Mouse (Mus musculus): ENCODE results near the gene Gipc2.

Gipc2 gene

DNA sequence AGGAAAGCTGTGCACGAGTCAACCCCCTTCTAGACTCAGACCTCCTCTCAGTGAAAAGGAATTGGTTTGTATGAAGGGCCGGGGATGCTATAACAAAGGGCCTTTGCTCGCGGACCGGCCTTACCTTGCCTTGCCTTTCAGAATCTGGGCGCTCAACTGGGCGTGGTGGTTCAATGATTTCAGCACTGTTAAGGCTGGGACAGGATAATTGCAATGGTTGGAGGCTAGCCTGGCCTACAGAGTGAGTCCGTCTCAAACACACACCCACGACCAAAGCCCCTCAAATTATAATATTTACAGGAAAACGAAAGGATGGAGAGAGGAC, at the start of gene Gipc2:
TSS of gene Gipc2 (minus strand) at position 132 of the 325 bp plus-strand sequence.
- no peak for DNase-seq (ENCODE audit: low spot score)

DNA sequence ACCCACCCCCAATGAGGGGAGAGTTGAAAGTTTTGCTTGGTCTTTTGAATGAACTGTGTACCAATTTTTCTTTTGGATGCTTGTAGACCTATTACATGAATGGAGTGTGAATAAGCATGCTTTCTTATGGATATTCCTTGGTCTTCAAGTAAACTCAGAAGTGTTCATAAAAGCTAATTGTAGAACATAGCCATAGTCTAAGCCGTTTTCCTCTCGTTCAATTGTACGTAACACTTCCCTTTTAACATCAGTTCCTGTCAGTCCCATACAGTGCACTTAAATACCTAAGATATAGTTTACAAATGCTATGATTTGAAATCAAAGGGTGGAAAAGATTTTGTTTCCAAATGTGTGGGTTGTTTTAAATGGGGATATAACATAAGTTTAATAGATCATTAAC, 47.4 kb upstream of the Gipc2 start:
- DNase-seq (ENCODE audit: low spot score), result no peak

DNA sequence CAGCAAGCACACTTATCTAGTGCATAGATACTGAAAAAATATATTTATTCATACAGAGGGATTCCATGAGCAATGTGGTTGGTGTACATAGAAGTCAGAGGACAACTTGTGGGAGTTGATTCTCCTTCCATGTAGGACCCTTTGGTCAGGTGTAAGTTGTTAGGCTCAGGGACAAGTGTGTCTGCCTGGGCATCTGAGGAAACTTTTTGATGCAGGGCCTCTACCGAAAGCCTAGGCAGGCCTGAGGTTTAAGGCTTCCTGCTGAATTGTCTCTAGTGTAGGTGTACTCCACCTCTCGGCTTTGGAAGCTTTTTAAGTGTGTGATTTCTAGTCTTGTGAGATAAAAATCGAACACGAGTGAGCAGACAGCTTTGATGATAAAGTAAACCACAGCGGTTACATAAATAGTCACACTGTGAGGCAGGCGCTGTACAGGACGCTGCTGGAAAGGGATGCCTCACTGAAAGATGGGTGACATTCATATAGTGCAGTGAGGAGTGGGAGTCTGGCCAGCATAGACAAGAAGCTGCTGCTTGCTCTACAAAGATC, 45.8 kb upstream of the Gipc2 start:
- no peak for DNase-seq (ENCODE audit: low spot score)

DNA sequence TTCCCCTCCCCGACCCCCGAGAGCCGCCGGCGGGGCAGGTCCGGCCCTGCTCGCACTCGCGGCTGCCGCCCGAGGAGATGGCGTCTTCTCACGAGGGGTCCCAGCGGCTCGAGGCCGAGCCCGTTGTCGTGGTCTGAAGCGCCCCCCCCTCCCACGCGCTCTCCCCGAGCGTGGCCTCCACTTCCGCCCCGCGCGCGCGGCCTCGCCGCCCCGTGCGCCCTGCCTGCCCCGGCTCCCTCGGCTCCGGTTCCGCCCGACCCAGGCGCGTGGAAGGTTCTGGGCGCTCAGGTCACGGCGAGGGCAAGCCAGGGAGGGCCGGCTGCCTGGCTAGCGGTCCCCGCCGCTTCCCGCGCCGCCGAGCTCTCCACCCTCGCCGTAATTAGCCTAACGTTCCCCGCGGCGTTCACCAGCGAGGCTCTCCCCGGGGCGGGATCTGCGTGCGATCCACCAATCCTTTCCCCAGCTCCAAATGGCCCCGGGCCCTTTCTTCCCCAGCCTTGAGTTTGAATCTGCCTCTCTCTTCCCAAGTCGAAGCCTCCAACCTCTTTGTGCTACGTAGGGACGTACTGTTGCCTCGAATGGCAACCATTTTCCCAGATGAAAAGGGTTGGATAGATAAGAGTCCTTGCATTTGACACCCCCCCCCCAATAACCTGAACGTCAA, 44.8 kb upstream of the Gipc2 start:
- peak; percentile 52 for DNase-seq (ENCODE audit: low spot score)

DNA sequence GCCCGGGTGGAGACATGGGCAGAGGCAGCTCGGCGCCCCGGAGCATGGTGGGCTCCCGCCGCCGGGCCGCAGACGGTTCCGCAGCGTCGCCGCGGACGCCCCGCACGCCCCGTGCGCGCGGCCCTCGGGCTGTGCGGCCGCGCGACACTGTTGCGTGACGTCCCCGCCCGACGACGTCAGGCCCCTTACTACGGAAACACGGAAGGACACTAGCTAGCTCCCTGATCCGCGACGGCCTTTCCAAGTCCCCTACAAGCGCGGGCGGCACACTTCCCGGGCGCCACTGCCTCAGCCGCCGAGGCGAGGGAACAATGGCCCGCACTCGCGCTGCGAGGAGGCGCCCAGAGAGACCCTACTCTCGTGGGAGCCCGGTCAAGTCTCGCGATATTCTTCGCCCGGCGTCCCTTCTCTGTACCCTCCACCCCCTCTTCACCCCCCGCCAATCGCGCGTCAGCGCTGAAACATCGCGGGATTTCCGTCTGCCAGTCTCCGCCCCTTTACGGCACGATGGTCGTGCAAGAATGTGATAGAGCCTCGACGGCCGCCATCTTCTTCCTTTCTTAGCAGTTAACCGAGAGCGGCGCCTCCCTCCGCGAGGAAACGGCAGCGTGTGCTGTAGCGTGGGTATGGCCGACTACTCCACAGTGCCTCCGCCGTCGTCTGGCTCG, 44.1 kb upstream of the Gipc2 start, which contains the start of the genes Dnajb4 and Fubp1:
TSS of gene Dnajb4 (minus strand) at position 336 of the 668 bp plus-strand sequence.
TSS of gene Fubp1 (plus strand) at position 456 of the 668 bp plus-strand sequence.
- peak; percentile 99 for DNase-seq (ENCODE audit: low spot score)

DNA sequence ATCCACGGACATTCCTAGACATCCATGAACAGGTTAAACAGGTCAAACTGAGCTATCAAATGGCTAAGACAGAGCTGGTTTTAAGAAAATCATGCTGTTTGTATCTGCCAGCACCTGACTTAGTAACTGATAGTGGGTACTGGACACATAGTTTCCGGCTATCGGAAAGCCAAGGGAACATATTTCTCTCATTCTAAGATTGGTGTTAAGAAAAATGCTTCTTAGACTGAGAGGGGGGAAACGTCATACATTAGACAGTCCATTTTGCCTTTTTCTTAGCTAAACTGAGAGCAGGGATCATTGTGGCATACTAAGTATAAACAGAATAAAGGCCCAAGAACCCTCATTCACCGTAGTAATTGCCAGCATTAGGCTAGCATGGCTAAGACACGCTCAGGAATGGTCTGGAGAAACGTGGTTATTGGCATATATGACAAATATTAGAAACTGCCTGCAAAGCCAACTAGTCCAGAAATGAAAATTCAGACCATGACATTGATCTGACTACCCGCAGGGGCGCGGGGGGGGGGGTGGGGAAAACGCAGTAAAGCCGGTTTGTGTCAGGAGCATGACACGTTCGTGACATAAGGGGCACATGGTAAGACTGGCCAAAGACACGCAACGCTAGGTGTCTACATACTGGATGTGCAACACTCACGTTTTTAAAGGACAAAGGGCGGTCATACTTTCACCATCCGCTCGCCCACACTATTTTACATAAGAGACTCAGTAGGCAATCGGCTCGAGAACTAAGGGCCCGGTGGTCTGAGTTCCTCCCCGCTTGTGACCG, 43.3 kb upstream of the Gipc2 start:
- peak; percentile 56 for DNase-seq (ENCODE audit: low spot score)

DNA sequence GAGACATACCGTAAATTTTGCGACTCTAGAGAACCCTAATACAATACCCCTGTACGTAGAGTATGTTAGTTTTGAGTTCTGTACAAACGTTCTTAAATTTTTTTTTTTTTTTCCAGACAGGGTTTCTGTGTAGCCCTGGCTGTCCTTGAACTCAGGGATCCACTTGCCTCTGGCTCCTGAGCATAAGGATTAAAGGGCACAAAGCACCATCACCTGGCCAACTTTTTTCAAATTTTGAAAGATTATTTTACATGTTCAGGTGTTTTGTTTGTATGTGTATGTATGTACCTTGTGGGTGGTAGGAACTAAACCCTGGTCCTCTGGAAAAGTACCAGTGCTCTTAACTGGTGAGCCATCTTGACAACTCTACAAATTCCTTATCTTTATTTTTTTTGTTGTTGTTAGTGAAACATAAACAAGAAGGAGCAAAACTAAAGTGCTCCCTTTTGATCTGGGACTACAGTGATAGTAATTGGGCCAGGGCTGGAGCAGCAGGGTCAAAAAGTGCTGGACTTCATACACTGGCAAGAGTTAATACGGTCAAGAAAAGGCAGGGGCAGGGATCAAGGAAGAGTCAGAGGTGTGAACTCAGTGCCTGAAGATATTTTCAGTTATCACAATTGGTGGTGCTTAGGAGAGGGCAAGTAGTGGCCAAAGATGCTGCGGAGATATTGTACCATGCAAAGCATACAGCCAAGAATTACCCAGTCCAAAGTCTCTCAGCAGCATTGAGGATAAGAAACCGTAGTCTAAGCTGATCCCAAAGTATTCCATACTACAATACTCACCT, 42.3 kb upstream of the Gipc2 start:
- no peak for DNase-seq (ENCODE audit: low spot score)

DNA sequence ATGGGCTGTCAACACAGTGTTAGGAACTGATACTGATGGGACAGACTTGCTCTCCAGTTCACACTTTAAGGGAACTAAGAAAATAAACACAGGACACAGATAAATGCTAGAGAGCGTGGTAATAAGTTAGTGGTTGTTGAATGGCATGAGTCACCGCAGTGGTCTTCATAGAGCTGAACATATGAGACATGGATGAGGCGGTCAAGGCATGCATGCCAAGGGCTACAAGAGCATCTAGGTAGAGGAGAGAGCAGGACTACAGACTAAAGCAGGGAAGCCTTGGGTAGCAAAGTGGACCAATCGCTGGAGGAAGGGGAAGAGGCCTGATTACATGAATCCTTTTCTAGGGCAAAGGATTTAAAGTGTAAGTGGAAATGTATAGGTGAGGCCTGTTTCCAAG, 41.1 kb upstream of the Gipc2 start:
- DNase-seq (ENCODE audit: low spot score), result no peak

DNA sequence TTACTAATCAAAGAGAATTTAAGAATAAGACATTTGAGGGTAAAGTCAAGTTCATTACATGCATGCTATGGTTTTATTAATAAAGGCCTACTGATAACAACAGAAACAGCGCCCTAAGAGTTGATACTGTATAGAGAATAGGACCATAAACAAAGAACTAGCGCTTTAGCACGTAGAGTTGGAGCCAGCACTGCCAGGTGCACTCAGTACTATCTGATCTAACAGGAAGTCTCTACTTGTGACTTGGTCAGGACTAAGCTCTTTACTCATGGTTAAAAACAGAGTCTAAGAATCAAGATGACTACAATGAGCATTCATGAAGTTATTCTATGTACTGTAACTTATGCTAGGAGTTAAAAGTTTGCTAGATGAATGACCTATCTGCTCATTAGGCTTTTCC, 38.5 kb upstream of the Gipc2 start:
- DNase-seq (ENCODE audit: low spot score), result no peak

DNA sequence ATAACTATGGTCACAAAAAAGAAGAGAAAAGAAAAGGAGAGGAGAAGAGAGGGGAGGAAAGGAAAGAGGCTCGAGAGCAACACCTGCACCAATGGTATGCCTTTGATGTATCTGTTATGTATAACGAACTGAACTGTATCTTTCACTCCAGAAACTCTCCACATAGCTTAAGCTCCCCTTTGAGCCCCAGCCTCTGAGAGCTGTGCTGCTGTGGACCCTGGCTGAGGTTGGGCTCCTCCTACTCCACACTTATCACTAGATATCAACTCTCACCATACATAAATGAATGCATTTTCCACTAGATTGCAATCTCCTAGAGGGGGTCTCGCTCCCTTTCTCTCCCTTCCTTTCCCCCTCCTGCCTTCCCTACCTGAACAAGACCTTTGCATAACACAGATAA, 38.0 kb upstream of the Gipc2 start:
- DNase-seq (ENCODE audit: low spot score), result no peak

DNA sequence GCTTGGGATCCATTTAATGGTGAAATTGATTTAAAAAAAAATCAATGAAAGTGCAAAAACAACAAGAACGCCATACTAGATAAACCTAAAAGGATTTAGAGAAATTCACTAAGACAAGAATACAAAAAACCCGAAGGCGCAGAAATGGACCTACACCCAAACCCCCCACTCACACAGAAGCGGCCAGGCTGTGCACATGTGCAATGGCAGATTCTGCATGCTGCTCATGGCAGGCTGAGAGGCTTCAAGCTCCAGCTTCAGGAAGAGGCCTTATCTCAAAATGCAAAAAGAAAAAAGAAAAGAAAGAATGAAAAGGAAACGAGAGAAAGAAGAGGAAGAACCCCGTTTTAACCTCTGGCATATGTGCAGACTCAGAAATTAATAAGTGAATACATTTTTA, 37.4 kb upstream of the Gipc2 start:
- DNase-seq (ENCODE audit: low spot score), result no peak

DNA sequence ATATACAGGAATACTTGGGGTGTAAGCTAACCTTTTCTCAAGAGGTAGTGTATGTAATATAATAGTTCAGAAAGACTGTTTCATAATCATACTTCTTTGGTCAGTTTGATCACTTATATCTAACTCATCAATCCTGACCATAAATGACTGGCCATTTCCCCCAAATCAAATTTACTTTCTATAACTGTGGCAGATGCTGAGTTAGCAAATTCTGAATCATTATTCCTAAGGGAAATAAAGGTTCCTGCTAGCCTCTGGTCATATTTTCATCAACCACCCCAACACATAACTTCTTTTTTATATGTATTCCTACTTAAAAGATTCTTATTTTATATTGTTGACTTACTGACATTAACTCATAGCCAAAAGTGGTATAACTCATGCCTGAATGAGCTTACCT, 36.9 kb upstream of the Gipc2 start:
- no peak for DNase-seq (ENCODE audit: low spot score)

DNA sequence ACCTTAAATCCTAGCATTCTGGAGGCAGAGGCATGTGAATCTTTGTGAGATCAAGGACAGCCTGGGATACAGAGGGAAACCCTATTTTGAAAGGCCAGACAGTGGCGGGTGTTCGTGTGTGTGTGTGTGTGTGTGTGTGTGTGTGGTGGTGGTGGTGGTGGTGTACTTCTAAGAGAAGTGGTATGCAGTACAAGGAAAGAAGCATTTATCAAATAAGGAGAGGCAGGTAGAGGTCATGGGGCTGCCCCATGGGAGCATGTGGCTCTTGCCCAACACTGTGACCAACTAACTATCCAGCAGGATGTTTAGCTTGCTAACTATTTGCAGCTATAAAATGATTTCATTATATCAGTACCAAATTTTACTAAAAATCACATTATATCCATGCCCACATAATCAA, 35.6 kb upstream of the Gipc2 start:
- no peak for DNase-seq (ENCODE audit: low spot score)

DNA sequence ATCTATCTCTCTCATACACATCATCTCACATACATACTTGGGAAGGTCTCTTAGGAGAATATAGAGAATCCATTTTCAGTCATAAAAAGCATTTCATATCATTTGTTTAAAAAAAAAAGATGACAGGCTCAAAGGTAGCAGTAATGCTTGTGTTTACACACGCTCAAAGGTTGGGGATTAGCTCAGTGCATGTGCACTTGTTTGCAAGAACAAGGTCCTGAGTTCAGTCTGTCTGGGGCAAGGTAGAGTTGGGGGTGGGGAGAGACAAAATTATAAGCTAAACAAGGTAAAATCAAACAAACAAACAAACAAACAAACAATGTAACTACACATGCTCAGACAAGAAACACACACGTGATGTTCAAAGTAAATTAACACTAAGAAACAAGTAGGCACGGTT, 35.2 kb upstream of the Gipc2 start:
- no peak for DNase-seq (ENCODE audit: low spot score)

DNA sequence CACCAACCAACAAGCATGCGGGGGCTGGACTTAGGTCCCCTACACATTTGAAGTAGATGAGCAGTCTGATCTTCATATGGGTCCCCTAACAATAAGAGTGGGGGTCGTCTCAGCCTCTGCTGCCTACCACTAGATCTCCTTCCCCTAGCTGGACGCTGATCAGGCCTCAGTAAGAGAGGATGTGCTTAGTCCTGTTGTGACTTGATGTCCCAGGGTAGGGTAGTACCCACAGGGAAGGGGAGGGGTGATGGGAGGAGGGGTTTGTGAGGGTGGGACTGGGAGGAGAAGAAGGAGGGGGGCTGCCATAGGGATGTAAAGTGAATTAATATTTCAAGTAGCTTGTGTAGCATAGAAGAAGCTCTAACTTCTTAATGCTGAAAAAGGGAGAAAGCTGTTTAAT, 33.1 kb upstream of the Gipc2 start:
- no peak for DNase-seq (ENCODE audit: low spot score)

DNA sequence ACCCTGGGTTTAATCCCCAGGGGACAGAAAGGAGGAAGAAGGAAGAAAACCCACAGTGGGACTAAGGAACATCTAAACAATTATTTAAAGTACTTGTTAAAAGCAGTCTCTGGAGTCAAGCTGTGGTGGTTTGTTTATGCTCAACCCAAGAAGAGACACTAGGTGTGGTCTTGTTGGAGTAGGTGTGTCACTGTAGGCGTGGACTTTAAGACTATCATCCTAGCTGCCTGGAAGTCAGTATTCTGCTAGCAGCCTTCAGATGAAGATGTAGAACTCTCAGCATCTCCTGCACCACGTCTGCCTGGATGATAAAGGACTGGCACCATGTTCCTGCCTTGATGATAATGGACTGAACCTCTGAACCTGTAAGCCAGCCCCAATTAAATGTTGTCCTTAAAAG, 31.2 kb upstream of the Gipc2 start:
- peak; percentile 76 for DNase-seq (ENCODE audit: low spot score)

DNA sequence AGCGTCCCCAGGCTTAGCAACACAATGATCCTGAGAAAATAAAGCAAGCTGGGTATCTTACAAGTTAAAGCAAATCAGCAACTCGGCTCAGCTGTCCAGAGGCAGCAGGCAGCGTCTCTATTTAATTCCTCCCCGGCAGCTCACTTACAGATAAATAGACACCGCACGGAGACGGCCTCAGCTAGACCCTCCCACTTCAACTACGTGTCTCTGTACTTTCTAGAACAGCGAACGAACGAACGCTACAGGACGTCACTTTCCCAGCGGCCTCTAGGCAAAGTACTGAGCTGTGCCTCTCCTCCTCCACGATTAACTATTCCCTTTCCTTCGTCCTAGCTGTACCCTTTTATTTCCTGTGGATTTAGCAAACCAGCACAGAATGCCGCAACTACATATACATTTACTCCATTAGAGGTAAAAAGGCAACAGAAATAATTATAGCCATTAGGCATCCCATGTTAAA, 27.6 kb upstream of the Gipc2 start:
- peak; percentile 94 for DNase-seq (ENCODE audit: low spot score)

DNA sequence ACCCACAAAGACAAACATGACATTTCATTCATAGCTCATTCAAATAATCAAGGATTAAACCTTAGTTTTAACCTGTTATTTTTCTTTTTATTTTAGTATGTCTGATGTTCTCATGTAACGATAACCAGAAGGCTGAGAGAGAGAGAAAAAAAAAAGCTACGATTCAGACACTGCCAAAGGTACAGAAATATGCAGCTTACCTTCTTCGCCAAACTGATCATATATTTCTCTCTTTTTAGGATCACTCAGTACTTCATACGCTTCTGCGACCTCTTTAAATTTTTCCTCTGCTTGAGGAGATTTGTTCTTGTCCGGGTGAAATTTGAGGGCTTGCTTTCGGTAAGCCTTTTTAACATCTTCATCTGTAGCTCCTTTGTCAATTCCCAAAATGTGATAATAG, 27.1 kb upstream of the Gipc2 start:
- DNase-seq (ENCODE audit: low spot score), result no peak

DNA sequence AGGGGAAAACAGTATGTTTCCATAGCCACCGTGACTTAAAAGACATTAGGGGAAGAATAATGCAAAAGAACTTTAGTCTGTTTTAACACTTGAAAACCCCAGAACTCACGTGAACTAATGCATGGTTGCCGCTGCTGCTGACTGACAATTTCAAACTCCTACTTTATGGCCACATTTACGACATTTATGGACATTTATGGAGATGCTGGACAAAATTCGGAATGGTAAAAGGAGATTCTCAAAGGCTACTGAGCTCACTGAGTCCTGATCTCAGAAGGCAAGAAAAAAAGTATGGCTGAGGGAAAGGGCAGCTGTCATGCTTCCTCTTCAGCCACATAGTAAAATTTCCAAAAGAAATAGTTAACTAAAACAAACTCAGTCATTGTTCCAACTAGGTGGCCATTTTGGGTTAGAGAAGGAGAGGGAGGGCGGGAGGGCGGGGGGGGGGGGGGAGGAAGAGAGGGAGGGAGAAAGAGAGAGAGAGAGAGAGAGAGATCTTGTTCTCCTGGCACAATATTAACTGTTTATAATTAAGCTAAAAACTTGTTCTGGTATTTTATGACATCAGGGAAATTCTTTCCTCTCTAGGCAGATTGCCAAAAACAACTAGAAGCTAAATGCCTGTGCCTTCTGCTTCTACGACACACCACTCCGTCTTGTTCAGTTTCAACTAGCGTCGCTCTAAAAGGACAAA, 26.4 kb upstream of the Gipc2 start:
- peak; percentile 45 for DNase-seq (ENCODE audit: low spot score)

DNA sequence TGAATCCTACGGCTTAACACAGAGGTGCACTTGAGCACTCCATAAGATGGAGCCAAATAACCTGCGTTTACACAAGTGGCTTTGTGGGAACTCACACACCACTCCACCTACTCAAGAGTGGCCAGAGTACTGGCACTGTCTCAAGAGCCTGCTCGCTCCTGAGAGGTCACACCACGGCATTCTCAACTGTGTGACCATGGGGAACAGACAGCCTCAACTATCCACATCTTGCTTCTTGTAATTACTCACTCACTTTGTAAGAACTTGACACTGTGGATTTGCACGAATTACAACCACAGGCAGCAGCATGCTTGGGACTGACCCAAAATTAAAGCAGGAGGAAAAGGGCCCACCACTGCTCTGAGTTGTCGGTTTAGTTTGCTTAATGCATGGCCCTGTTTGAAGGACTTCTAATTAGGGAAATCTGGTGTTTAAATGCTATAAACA, 25.8 kb upstream of the Gipc2 start:
- peak; percentile 60 for DNase-seq (ENCODE audit: low spot score)

All from c-Kit-positive CD71-positive TER-119-positive erythroid progenitor cells, embryonic 14.5 days (primary cell).